Mouse (Mus musculus): ENCODE results near the gene Plppr2. TPM values are rescaled to one million over a fixed set of nuclear protein-coding genes. Genes with fewer than 3 reads are reported as not detected.

The Plppr2 gene
- total and polyA plus RNA-seq, 2 experiments from 2014 or later, result 0.86 to 2.6 TPM

- ATAC-seq (ENCODE audit: insufficient read depth, low read depth), result no peak
- Histone ChIP-seq H3K27ac (ENCODE audit: low read depth) (no peak overlapping the region), H3K4me3 (ENCODE audit: low read depth, low read length) (no peak overlapping the region), H3K4me1 (ENCODE audit: control insufficient read depth, insufficient read depth) (no peaks in the 10 kb centered on the region), H3K9me3 (replicated peaks; ENCODE audit: control insufficient read depth, low read length) (no peaks in the 10 kb centered on the region), H3K4me2 (ENCODE audit: low read depth, low read length) (no peak overlapping the region), H3K9ac (replicated peaks; ENCODE audit: low read depth, low read length) (no peak overlapping the region), H3K36me3 (replicated peaks; ENCODE audit: control insufficient read depth, insufficient read depth, low read length) (no peaks in the 10 kb centered on the region), H3K27me3 (ENCODE audit: control insufficient read depth, insufficient read depth, low read length) (no peaks in the 10 kb centered on the region)
- 84% methylated on average over 12 of the region's 12 CpGs for whole genome bisulfite sequencing
- TF ChIP-seq CTCF (IDR thresholded peaks at IDR 0.05; ENCODE audit: low read depth), result no peak
- no peak for TF ChIP-seq EP300 (IDR thresholded peaks at IDR 0.05; ENCODE audit: low read depth)
- no peak for DNase-seq (ENCODE audit: low spot score)
Observed at GRCm38 (mm10) chr9:21934021-21934420, 2.8 kb upstream of the Plppr2 start.

- 80% methylated on average over 7 of the region's 7 CpGs for WGBS
- DNase-seq (ENCODE audit: low spot score) (no peak), ATAC-seq (ENCODE audit: insufficient read depth, low read depth) (no peak)
- no peaks in the 10 kb centered on the region for H3K36me3 ChIP-seq (replicated peaks; ENCODE audit: control insufficient read depth, insufficient read depth, low read length)
- H3K9me3 ChIP-seq (replicated peaks; ENCODE audit: control insufficient read depth, low read length), result no peaks in the 10 kb centered on the region
- no peak overlapping the region for H3K4me3 ChIP-seq (ENCODE audit: low read depth, low read length)
- H3K27me3 ChIP-seq (ENCODE audit: control insufficient read depth, insufficient read depth, low read length), result no peaks in the 10 kb centered on the region
- H3K4me1 ChIP-seq (ENCODE audit: control insufficient read depth, insufficient read depth), result no peaks in the 10 kb centered on the region
- TF ChIP-seq CTCF (IDR thresholded peaks at IDR 0.05; ENCODE audit: low read depth) (no peak), EP300 (IDR thresholded peaks at IDR 0.05; ENCODE audit: low read depth) (no peak)
- H3K27ac ChIP-seq (ENCODE audit: low read depth), result no peak overlapping the region
- H3K9ac ChIP-seq (replicated peaks; ENCODE audit: low read depth, low read length), result no peak overlapping the region
- H3K4me2 ChIP-seq (ENCODE audit: low read depth, low read length), result no peak overlapping the region
Observed at GRCm38 (mm10) chr9:21935466-21936131, 1.2 kb upstream of the Plppr2 start.

GRCm38 (mm10) chr9:21937711-21938175 is 910 bp downstream of the Plppr2 start:
- DNase-seq (ENCODE audit: low spot score), result no peak
- no peaks in the 10 kb centered on the region for H3K9me3 ChIP-seq (replicated peaks; ENCODE audit: control insufficient read depth, low read length)
- no peaks in the 10 kb centered on the region for H3K27me3 ChIP-seq (ENCODE audit: control insufficient read depth, insufficient read depth, low read length)
- no peak overlapping the region for H3K27ac ChIP-seq (ENCODE audit: low read depth)
- TF ChIP-seq EP300 (IDR thresholded peaks at IDR 0.05; ENCODE audit: low read depth) (no peak), CTCF (IDR thresholded peaks at IDR 0.05; ENCODE audit: low read depth) (no peak)
- 88% methylated on average over 4 of the region's 4 CpGs for WGBS
- H3K4me1 ChIP-seq (ENCODE audit: control insufficient read depth, insufficient read depth), result no peaks in the 10 kb centered on the region
- no peaks in the 10 kb centered on the region for H3K36me3 ChIP-seq (replicated peaks; ENCODE audit: control insufficient read depth, insufficient read depth, low read length)
- H3K4me2 ChIP-seq (ENCODE audit: low read depth, low read length), result no peak overlapping the region
- H3K4me3 ChIP-seq (ENCODE audit: low read depth, low read length), result no peak overlapping the region
- no peak for ATAC-seq (ENCODE audit: insufficient read depth, low read depth)
- no peak overlapping the region for H3K9ac ChIP-seq (replicated peaks; ENCODE audit: low read depth, low read length)

GRCm38 (mm10) chr9:21938234-21938855 is 1.5 kb downstream of the Plppr2 start:
- Histone ChIP-seq H3K4me2 (ENCODE audit: low read depth, low read length) (no peak overlapping the region), H3K27me3 (ENCODE audit: control insufficient read depth, insufficient read depth, low read length) (no peaks in the 10 kb centered on the region), H3K27ac (ENCODE audit: low read depth) (no peak overlapping the region), H3K4me3 (ENCODE audit: low read depth, low read length) (no peak overlapping the region), H3K9me3 (replicated peaks; ENCODE audit: control insufficient read depth, low read length) (no peaks in the 10 kb centered on the region), H3K9ac (replicated peaks; ENCODE audit: low read depth, low read length) (no peak overlapping the region), H3K36me3 (replicated peaks; ENCODE audit: control insufficient read depth, insufficient read depth, low read length) (no peaks in the 10 kb centered on the region), H3K4me1 (ENCODE audit: control insufficient read depth, insufficient read depth) (no peaks in the 10 kb centered on the region)
- 85% methylated on average over 4 of the region's 4 CpGs for WGBS
- TF ChIP-seq EP300 (IDR thresholded peaks at IDR 0.05; ENCODE audit: low read depth) (no peak), CTCF (IDR thresholded peaks at IDR 0.05; ENCODE audit: low read depth) (no peak)
- DNase-seq (ENCODE audit: low spot score), result no peak
- ATAC-seq (ENCODE audit: insufficient read depth, low read depth), result no peak

GRCm38 (mm10) chr9:21943046-21943445 is 6.2 kb downstream of the Plppr2 start:
- Histone ChIP-seq H3K4me3 (ENCODE audit: low read depth, low read length) (no peak overlapping the region), H3K27me3 (ENCODE audit: control insufficient read depth, insufficient read depth, low read length) (peaks cover 4% of the 10 kb centered on the region; the same call in 1 of the 2 replicates), H3K4me1 (ENCODE audit: control insufficient read depth, insufficient read depth) (no peaks in the 10 kb centered on the region), H3K9ac (replicated peaks; ENCODE audit: low read depth, low read length) (no peak overlapping the region), H3K9me3 (replicated peaks; ENCODE audit: control insufficient read depth, low read length) (no peaks in the 10 kb centered on the region), H3K36me3 (replicated peaks; ENCODE audit: control insufficient read depth, insufficient read depth, low read length) (no peaks in the 10 kb centered on the region), H3K4me2 (ENCODE audit: low read depth, low read length) (no peak overlapping the region), H3K27ac (ENCODE audit: low read depth) (no peak overlapping the region)
- TF ChIP-seq EP300 (IDR thresholded peaks at IDR 0.05; ENCODE audit: low read depth) (no peak), CTCF (IDR thresholded peaks at IDR 0.05; ENCODE audit: low read depth) (no peak)
- DNase-seq (ENCODE audit: low spot score), result no peak
- ATAC-seq (ENCODE audit: insufficient read depth, low read depth), result no peak
- WGBS, result 64% methylated on average over 8 of the region's 12 CpGs

Data from heart, postnatal 0 days (tissue).